Mouse (Mus musculus): Measurements from ENCODE around the gene Cnn3.

DNA sequence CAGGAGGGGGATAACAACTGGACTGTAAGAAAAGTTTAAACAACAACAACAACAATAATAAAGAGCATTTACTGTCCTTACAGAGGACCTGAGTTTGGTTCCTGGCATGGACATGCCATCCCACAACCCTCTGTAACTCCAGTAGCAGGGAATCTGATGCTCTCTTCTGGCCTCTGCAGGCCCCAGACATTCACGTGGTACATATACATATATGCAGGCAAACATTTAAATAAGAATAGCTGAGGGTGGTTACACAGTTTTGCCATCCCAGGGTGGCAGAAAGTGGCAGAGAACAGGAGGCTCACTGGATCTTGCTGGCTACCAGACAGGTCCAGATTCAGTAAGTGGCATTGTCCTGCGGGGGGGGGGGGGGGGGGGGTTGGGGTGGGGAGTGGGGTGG is 41.8 kb downstream of the Cnn3 start:
- TF ChIP-seq POLR2AphosphoS2 (IDR thresholded peaks at IDR 0.05; ENCODE audit: insufficient read length, low read depth) (no peak), E2F4 (IDR thresholded peaks at IDR 0.05; ENCODE audit: insufficient read depth) (no peak), POLR2A (IDR thresholded peaks at IDR 0.05; ENCODE audit: insufficient read length, low read depth) (no peak), MAX (IDR thresholded peaks at IDR 0.05; ENCODE audit: low read depth) (no peak), MYOG (IDR thresholded peaks at IDR 0.05; ENCODE audit: control insufficient read depth in 1 of 3, insufficient read depth in 1 of 3, insufficient read length in 2 of 3, low read depth in 2 of 3) (no peak), TCF12 (IDR thresholded peaks at IDR 0.05; ENCODE audit: insufficient read depth, poor library complexity, severe bottlenecking) (no peak), USF1 (IDR thresholded peaks at IDR 0.05; ENCODE audit: low read depth) (no peak), SRF (IDR thresholded peaks at IDR 0.05; ENCODE audit: control insufficient read depth, insufficient read length, low read depth) (no peak), CEBPB (IDR thresholded peaks at IDR 0.05; ENCODE audit: insufficient read depth, poor library complexity, severe bottlenecking) (no peak), TCF3 (IDR thresholded peaks at IDR 0.05; ENCODE audit: insufficient read length, low read depth) (no peak), REST (IDR thresholded peaks at IDR 0.05; ENCODE audit: insufficient read depth, insufficient read length) (no peak), MYOD1 (IDR thresholded peaks at IDR 0.05; ENCODE audit: control insufficient read depth in 1 of 3, insufficient read length in 2 of 3, low read depth in 2 of 3) (no peak)

Measured in myocyte (in vitro differentiated cells).